Mouse (Mus musculus) adrenal gland, postnatal 10 days (tissue): Measurements from ENCODE around the gene Mus81. TPM values are rescaled to one million over a fixed set of nuclear protein-coding genes. Genes with fewer than 3 reads are reported as not detected.
"Not testable (repeated sequence)": the region's sequence is repeated elsewhere in the genome, so short reads cannot be mapped to it uniquely, and the experiment has no call there.

Experiments
- DNase-seq: peaks from one replicate; pipeline ENCODE4 v3.0.0; 2021; ENCODE audit warnings: mixed read lengths
- total RNA-seq, 2 experiments: library from RNA; stranded (reverse); gene quantifications; 2 replicates each; pipeline ENCODE4 v1.2.3; 2021

The Mus81 gene
- total RNA-seq, 2 experiments from 2014 or later: 25.2 to 27.4 TPM

DNA sequence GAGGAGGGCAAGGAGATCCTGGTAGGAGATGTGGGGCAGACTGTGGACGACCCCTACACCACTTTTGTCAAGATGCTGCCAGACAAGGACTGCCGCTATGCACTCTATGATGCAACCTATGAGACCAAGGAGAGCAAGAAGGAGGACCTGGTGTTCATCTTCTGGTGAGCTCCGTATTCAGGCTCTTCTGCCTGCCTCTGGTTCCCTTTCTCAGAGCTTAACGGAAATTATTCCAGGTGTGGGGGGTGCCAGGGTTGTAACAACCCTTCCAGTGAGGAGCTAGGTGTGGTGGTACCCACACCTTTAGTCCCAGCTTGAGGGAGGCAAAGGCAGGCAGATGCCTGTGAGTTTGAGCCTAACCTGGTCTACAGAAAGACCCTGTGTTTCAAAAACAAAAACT is 4.4 kb upstream of the Mus81 start:
- no peak for DNase-seq

- peak; percentile 91 for DNase-seq
Observed at GRCm38 (mm10) chr19:5490898-5491708, 2.9 kb upstream of the Mus81 start.

GRCm38 (mm10) chr19:5490313-5490897 is 2.2 kb upstream of the Mus81 start, which contains the start of gene Cfl1:
Gene Cfl1, plus strand, starts transcription at chr19:5490455.
- peak; percentile 96 for DNase-seq

DNA sequence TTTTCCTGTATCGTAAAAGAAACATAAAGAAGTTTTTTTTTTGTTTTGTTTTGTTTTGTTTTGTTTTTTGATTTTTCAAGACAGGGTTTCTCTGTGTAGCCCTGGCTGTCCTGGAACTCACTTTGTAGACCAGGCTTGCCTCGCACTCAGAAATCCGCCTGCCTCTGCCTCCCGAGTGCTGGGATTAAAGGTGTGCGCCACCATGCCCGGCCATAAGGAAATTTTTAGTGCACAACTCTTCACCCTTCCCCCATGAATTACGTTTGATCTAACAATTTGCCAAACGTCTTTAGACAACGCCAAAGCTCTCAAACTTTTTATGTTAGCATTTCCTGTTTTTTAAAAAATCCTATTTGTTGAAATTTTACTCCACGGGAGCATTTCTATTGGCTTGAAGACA is 1.5 kb upstream of the Mus81 start:
- DNase-seq: not testable (repeated sequence)

GRCm38 (mm10) chr19:5488878-5489571 is 823 bp upstream of the Mus81 start:
- peak; percentile 97 for DNase-seq

DNA sequence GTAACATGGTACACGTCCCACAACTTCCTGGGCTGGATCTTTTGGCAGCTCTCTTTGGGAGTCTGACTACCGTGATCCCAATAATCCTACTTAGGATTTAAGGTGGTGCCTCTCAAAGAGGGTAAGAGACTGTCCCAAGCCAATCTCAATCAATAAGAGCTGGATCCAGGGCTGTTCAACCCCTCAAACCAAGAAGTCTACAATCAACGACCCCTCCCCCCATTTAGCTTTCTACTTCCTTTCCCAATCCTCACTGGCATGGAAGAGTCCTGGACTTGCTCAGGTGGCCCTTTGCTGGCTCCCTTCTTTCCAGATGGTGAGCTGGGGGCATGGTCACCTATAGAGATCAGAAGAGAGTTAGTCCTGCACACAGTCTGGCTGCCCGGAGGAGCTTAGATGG is 1.4 kb downstream of the Mus81 start:
- DNase-seq: no peak

GRCm38 (mm10) chr19:5486286-5486685 is 1.9 kb downstream of the Mus81 start:
- no peak for DNase-seq

DNA sequence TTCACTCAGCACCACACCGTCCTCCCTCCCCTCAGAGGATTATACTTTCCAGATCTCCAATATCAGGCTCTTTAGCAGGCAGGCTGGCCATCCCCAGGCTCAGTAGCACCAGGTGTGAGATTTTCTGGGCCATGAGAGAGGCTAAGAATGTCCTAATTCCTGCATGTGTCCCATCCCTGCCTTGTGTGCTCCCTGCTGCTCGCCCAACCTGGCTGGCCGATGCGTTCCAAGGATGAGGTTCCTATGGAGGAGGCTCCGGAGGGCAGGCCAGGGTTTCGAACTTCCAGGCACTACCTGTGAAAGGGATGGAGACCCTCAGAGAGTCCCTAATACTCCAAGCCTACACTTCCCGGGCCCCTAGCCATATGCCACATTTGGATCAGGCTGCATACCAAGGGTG is 2.4 kb downstream of the Mus81 start:
- DNase-seq: no peak

GRCm38 (mm10) chr19:5485371-5485770 is 2.8 kb downstream of the Mus81 start:
- DNase-seq: no peak

DNA sequence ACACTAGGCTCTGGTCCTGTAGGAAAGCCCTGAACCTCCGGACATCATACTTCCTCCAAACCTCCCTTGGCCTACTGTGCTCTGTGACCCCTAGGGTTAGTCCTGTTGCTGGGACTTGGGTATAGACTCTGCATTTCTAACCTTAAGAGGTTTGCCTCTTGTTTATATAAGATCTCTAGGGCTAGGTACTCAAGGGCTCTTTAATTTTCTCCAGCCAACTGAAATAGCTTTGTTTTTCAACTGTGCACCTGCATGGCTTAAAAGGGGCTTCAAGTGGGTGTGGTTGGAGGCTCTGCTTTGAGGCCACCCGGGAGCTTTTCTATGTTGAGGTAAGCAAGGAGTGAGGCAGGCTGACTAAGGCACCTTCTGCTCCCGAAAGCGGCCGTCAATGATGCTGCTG is 3.7 kb downstream of the Mus81 start:
- DNase-seq: no peak

- DNase-seq: no peak
Observed at GRCm38 (mm10) chr19:5483386-5484359, 4.5 kb downstream of the Mus81 start.

DNA sequence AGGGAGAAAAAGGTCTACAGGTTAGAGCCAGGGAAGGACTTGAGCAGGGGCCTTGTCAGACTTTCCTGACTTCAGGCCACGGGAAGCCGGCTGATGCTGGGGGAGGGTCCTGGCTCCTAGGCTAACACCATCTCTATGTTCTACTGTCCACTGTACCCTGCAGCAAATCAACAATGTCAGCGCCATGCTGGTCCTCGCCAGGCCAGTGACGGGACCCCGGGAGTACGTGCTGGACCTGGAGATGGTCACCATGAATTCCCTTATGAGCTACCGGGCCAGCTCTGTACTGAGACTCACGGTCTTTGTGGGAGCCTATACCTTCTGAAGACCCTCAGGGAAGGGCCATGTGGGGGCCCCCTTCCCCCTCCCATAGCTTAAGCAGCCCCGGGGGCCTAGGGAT is 6.8 kb downstream of the Mus81 start:
- DNase-seq: no peak

- DNase-seq: no peak
Observed at GRCm38 (mm10) chr19:5480016-5480415, 8.2 kb downstream of the Mus81 start.

- DNase-seq: peak; percentile 54
Observed at GRCm38 (mm10) chr19:5477668-5478300, 10.4 kb downstream of the Mus81 start.

DNA sequence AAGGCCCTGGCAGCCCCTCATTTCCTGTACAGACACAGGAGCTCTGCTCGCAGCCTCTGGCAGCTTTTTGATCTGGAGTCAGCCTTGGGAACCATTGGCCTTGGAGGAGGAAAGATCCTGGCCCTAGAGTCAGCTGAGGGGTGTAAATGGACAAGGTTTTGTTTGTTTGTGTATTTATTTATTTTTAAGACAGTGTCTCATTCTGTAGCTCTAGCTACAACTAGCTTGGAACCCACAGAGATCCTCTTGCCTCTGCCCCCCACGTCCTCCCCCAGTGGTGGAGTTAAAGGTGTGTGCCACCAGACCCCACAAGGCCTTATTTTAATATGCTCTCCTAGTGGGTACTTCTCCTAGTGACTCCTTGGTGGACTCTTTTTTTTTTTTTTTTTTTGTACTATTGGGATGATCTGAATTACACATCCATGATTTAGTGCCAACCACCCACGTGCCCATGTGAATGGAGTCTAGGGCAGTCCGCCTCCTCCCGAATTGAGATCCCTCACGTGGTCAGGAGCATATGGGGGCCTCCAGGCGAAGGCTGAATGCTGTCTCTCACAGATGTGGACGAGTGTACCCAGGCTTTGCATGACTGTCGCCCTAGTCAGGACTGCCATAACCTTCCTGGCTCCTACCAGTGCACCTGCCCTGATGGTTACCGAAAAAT is 11.1 kb downstream of the Mus81 start:
- peak; percentile 41 for DNase-seq

- no peak for DNase-seq
Observed at GRCm38 (mm10) chr19:5475069-5475714, 13.0 kb downstream of the Mus81 start.

DNA sequence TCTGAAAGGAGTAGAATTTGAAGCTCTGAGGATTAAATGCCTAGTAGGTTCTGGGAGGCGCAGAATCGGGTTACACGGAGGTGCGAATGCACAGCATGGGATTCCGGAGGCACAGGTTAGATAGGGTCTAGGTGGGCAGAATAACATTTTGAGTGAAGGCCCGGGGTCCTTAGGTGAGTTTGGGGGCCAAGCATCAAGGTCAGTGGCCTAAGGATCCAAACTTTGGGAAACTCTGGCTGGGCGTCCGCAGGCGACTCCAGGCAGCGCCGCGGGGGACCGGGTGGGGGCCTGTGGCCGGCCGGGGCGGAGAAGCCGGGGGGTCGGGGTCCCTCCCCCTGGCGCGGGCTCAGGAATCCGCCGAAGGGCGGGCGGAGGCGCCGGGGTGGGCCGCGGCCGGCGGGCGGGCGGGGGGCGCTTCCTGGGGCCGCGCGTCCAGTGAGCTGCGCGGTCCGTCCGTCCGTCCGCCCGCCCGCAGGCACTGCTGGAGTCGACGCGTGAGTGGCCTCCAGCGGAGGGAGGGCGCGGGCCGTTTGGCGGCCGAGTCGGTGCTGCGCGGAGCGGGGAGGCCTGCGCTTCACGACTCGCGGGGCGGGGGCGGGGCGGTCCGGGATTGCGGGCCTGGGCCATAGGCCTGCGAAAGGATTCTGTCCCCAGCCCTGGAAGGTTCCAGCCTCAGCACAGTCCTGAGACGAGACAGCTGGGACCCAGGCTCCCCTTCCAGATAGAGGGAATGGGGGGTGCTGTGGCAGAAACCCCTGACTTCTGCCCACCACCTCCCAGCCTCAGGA is 13.7 kb downstream of the Mus81 start:
- DNase-seq: peak; percentile 76

DNA sequence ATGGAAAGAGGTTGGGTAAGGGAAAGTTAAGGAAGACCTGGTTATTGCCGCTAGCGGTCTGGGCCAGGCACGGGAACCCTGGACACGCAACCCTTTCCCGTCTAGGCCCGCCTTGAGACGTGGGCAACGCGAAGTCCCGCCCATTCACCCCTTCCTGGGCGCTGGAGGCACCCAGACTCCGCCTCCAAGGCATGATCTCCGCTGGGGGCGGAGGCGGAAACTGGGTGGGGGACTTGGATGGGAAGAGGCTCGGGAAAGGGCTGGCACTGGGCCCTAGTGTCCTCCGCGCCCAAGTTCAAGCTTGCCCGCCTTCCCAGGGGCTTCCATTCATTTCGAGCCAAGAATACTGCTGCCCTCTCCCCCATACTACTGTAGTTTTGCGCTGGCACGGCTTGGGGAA is 14.5 kb downstream of the Mus81 start, which contains the start of gene Efemp2:
TSS of gene Efemp2 (plus strand) at position 235 of the 400 bp plus-strand sequence.
- peak; percentile 90 for DNase-seq

- no peak for DNase-seq
Observed at GRCm38 (mm10) chr19:5472857-5473256, 15.3 kb downstream of the Mus81 start.
